ENCODE assay signal across 31 mouse cellular contexts in genomic region chr7:79348816-79349215, GRCm38 (mm10). TPM values are rescaled to one million over a fixed set of nuclear protein-coding genes. Genes with fewer than 3 reads are reported as not detected.
DNase-seq lines count a peak whose midpoint lies in the region; ATAC-seq and TF ChIP-seq lines count a peak whose summit lies in the region.
"Had no signal": no experiment of that assay in that cellular context is flagged by ENCODE, and none has a peak within 500 bp of the region (broad histone marks: within the 10 kb centered on the region; RNA-seq: fewer than 3 reads in every experiment).

No protein-coding gene starts in this region.

- TF ChIP-seq POLR2A in olfactory bulb, adult 2 months (IDR thresholded peaks at IDR 0.05; ENCODE audit: insufficient read depth, low read depth, low read length), result no peak

- no peaks in the 10 kb centered on the region for H3K27me3 ChIP-seq in hindbrain, embryonic 13.5 days
- H3K27me3 ChIP-seq in hindbrain, embryonic 12.5 days, result no peaks in the 10 kb centered on the region
- no peaks in the 10 kb centered on the region for H3K27me3 ChIP-seq in Patski
- H3K27me3 ChIP-seq: CH12.LX; embryonic facial prominence, embryonic 13.5 days; forebrain, embryonic 13.5 days; intestine, embryonic 15.5 days had no signal

- in situ Hi-C loops in Patski (cut with MboI; ENCODE audit: low pct_unique_long_range_greater_than_20kb), result loop anchor here (10.0 kb wide), 1 partner anchor 434 kb away; the partner anchor contains the start of gene Isg20

- no peak overlapping the region for H3K4me3 ChIP-seq in hindbrain, embryonic 13.5 days
- H3K4me3 ChIP-seq in hindbrain, embryonic 12.5 days, result no peak overlapping the region
- H3K4me3 ChIP-seq in olfactory bulb, adult 2 months (ENCODE audit: insufficient read depth, low read depth, low read length), result no peak overlapping the region
- H3K4me3 ChIP-seq: embryonic facial prominence, embryonic 10.5 days; embryonic facial prominence, embryonic 13.5 days; forebrain, embryonic 10.5 days; forebrain, embryonic 13.5 days; heart, adult 2 months; heart, embryonic 13.5 days; intestine, embryonic 15.5 days had no signal

- POLR2A ChIA-PET in Patski (lab: Charles Lee), result no interaction called here

- CTCF ChIA-PET in Patski (lab: Charles Lee), result interaction anchor here (0.8 to 5.7 kb wide), 15 partner anchors 9 to 425 kb away, joined by 3 to 49 read pairs (median 4); no protein-coding TSS in a partner anchor

- TF ChIP-seq CTCF in Patski (IDR thresholded peaks at IDR 0.05), result no peak
- TF ChIP-seq CTCF in olfactory bulb, adult 2 months (IDR thresholded peaks at IDR 0.05; ENCODE audit: insufficient read depth, low read depth, low read length), result no peak

- DNase-seq in 3T3-L1 (ENCODE audit: low read depth, low spot score), result peak; percentile 56
- DNase-seq in Patski (ENCODE audit: low read depth, low spot score), result no peak
- DNase-seq in heart, adult 8-10 months (ENCODE audit: low spot score), result no peak
- DNase-seq in cerebellum, adult 18-20 months, result no peak
- DNase-seq: adrenal gland, postnatal 10 days; adrenal gland, postnatal 36 days; B cell, adult 2 months; cerebellum, adult 2 months; cerebellum, adult 9-11 months; cerebellum, postnatal 25 days; embryo, embryonic 11 days; gastrocnemius, postnatal 10 days; gastrocnemius, postnatal 36 days; heart, adult 2 months; heart, postnatal 14 days; heart, postnatal 4 days had no signal

- ATAC-seq in hindbrain, embryonic 13.5 days (ENCODE audit: low FRiP score), result no peak
- no peak for ATAC-seq in hindbrain, embryonic 12.5 days (ENCODE audit: low FRiP score)
- ATAC-seq in Patski, result peak; percentile 93
- ATAC-seq: intestine, embryonic 15.5 days had no signal

- H3K36me3 ChIP-seq in hindbrain, embryonic 13.5 days, result peaks cover 61% of the 10 kb centered on the region
- H3K36me3 ChIP-seq in hindbrain, embryonic 12.5 days, result peaks cover 53% of the 10 kb centered on the region

- no peak overlapping the region for H3K9ac ChIP-seq in hindbrain, embryonic 13.5 days
- H3K9ac ChIP-seq in hindbrain, embryonic 12.5 days, result no peak overlapping the region
- H3K9ac ChIP-seq: embryonic facial prominence, embryonic 13.5 days; forebrain, embryonic 13.5 days; heart, embryonic 13.5 days; intestine, embryonic 15.5 days had no signal

- H3K4me1 ChIP-seq in hindbrain, embryonic 13.5 days (replicated peaks), result 0 out of 2 replicates have a peak, but pooled peaks cover 8% of the 10 kb centered on the region
- no peaks in the 10 kb centered on the region; the same call in 1 of the 2 replicates for H3K4me1 ChIP-seq in hindbrain, embryonic 12.5 days
- H3K4me1 ChIP-seq in olfactory bulb, adult 2 months (ENCODE audit: control insufficient read depth, insufficient read depth, low read length), result peaks cover 38% of the 10 kb centered on the region
- H3K4me1 ChIP-seq: embryonic facial prominence, embryonic 10.5 days; embryonic facial prominence, embryonic 13.5 days; forebrain, embryonic 13.5 days; intestine, embryonic 15.5 days had no signal

- H3K4me2 ChIP-seq in hindbrain, embryonic 13.5 days, result no peak overlapping the region
- no peak overlapping the region for H3K4me2 ChIP-seq in hindbrain, embryonic 12.5 days (replicated peaks)
- H3K4me2 ChIP-seq: embryonic facial prominence, embryonic 13.5 days; forebrain, embryonic 13.5 days; heart, embryonic 13.5 days; intestine, embryonic 15.5 days had no signal

- 0 out of 2 replicates have a peak overlapping the region, but pooled peaks have one; percentile 35 for H3K27ac ChIP-seq in hindbrain, embryonic 13.5 days
- no peak overlapping the region for H3K27ac ChIP-seq in hindbrain, embryonic 12.5 days
- peak overlapping the region; percentile 83 for H3K27ac ChIP-seq in olfactory bulb, adult 2 months (ENCODE audit: insufficient read depth, low read depth, low read length)
- H3K27ac ChIP-seq: embryonic facial prominence, embryonic 10.5 days; embryonic facial prominence, embryonic 13.5 days; forebrain, embryonic 10.5 days; forebrain, embryonic 13.5 days; heart, embryonic 13.5 days; intestine, embryonic 15.5 days had no signal

- no peaks in the 10 kb centered on the region for H3K9me3 ChIP-seq in hindbrain, embryonic 13.5 days
- H3K9me3 ChIP-seq in hindbrain, embryonic 12.5 days (replicated peaks), result no peaks in the 10 kb centered on the region
- H3K9me3 ChIP-seq: embryonic facial prominence, embryonic 10.5 days; embryonic facial prominence, embryonic 13.5 days; forebrain, embryonic 10.5 days; forebrain, embryonic 13.5 days; G1E; heart, embryonic 13.5 days; intestine, embryonic 15.5 days had no signal

- 92% methylated on average over 8 of the region's 8 CpGs for WGBS in hindbrain, embryonic 13.5 days
- WGBS in hindbrain, embryonic 12.5 days, result 89% methylated on average over 8 of the region's 8 CpGs
- WGBS in olfactory bulb, adult 2 months, result 56% methylated on average over 8 of the region's 8 CpGs

RNA-seq across cellular contexts. Expression of gene Rlbp1, which starts 38.0 kb away (rescaled TPM):
- polyA plus RNA-seq in hindbrain, embryonic 13.5 days (2015; fragmentation: Nextera tagmentation; extraction: Ambion mirVana), result 16.2 and 21.9 TPM in 2 replicates
- 4.0 and 4.9 TPM in 2 replicates for polyA plus RNA-seq in hindbrain, embryonic 12.5 days (2016; fragmentation: Nextera tagmentation; extraction: Ambion mirVana)
- polyA plus RNA-seq in Patski (2021), result not detected
- polyA plus RNA-seq in olfactory bulb, adult 2 months (2012; ENCODE audit: insufficient read depth, insufficient read length, low replicate concordance, missing spikeins), result not detected in 2 replicates
- total RNA-seq in heart, adult 8-10 months (2022), result not detected
- total RNA-seq: adrenal gland, adult 18-20 months; adrenal gland, postnatal 10 days; adrenal gland, postnatal 36 days; common myeloid progenitor, adult 5-6 weeks; G1E; gastrocnemius, adult 18-20 months; gastrocnemius, postnatal 10 days; gastrocnemius, postnatal 36 days; granulocyte monocyte progenitor cell, adult 5-6 weeks; heart, adult 2 months; heart, postnatal 14 days; heart, postnatal 4 days had no signal
- polyA plus RNA-seq: G1E; heart, adult 2 months; heart, embryonic 13.5 days had no signal

RNA-seq across cellular contexts. Expression of gene Fanci, which starts 42.9 kb away (rescaled TPM):
- 3.2 and 3.7 TPM in 2 replicates for polyA plus RNA-seq in hindbrain, embryonic 13.5 days (2015; fragmentation: Nextera tagmentation; extraction: Ambion mirVana)
- polyA plus RNA-seq in hindbrain, embryonic 12.5 days (2016; fragmentation: Nextera tagmentation; extraction: Ambion mirVana), result 10.0 and 11.2 TPM in 2 replicates
- polyA plus RNA-seq in Patski (2021), result 12.2 TPM
- polyA plus RNA-seq in olfactory bulb, adult 2 months (2012; ENCODE audit: insufficient read depth, insufficient read length, low replicate concordance, missing spikeins), result not detected in 2 replicates
- total RNA-seq in heart, adult 8-10 months (2022), result under 1 TPM; 0.09 to 0.34 (median 0.25) TPM
- total RNA-seq: gastrocnemius, adult 18-20 months had no signal
